Mouse (Mus musculus) liver, postnatal 0 days (tissue): ENCODE data around the gene Aldh1a3.

Source experiments
- CTCF ChIP-seq: sonication (generic); IDR thresholded peaks from 2 replicates; pipeline ENCODE4 v1.5.1; 2016; ENCODE audit warnings: antibody characterized with exemption, low read depth
- EP300 ChIP-seq: IDR thresholded peaks from 2 replicates; pipeline ENCODE4 v1.6.1; 2016; ENCODE audit warnings: antibody characterized with exemption, low read depth, mild to moderate bottlenecking

GRCm38 (mm10) chr7:66405951-66406721 lies 21.2 kb downstream of the Aldh1a3 start:
- TF ChIP-seq EP300, result no peak
- no peak for TF ChIP-seq CTCF
